Mouse (Mus musculus): ENCODE data around the gene C1qtnf4. TPM values are rescaled to one million over a fixed set of nuclear protein-coding genes. Genes with fewer than 3 reads are reported as not detected.
A peak's percentile ranks its signal among the peaks of the same experiment; 100 is the strongest.

Gene C1qtnf4
- polyA plus RNA-seq (2015; fragmentation: Nextera tagmentation; extraction: Ambion mirVana): 5.3 and 5.7 TPM in 2 replicates

DNA sequence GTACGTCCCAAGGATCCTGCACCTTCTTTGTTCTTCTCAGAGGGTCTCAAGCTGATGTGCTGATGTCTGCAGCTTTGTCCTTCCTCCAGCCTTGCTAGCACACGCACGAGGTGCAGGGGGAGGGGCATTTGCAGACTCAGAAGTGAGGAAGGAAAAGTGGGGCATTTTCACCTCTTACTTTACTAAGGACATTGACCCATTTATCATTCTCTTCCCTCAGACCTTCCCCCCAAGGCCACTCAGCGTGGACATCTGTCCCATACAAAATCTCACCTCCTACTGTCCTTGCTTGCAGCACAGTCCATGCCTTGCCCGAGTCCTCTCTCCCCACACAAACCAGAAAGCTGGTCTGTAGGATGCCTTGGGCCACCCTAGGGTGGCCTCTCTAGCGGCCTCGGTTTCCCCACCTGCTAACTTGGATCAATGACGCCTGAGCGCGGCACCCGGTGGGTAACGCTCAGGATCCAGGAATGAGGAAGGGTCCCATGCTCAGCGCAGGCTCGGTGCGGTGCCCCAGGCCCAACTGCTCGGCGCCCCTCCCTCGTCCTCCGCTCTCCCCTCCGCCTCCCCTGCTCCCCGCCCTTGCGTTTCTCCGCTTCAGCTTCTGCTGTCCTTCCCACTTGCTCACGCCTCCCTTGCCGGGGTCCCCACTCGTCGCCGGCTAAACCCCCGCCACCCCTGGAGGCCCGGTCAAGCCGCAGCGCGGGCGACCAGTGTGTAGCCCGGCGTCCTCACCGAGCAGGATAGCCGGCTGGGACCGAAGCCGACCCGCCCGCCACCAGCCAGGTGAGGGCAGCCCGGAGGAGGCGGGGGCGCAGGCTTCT, at the start of gene C1qtnf4:
C1qtnf4 (plus strand) TSS at position 643 of the 824 bp plus-strand sequence.
- Histone ChIP-seq H3K4me1 (ENCODE audit: control insufficient read depth, insufficient read depth, low read length) (peaks cover 15% of the 10 kb centered on the region), H3K36me3 (ENCODE audit: control insufficient read depth, insufficient read depth, low read length) (no peaks in the 10 kb centered on the region), H3K4me2 (ENCODE audit: low read depth, low read length) (peak within 1 kb of the TSS; percentile 99), H3K4me3 (replicated peaks; ENCODE audit: low read length) (peak within 1 kb of the TSS; percentile 56), H3K9me3 (replicated peaks; ENCODE audit: control insufficient read depth, low read length) (no peaks in the 10 kb centered on the region), H3K27me3 (ENCODE audit: control insufficient read depth, insufficient read depth, low read length) (peaks cover 37% of the 10 kb centered on the region), H3K9ac (ENCODE audit: low read length) (peak within 1 kb of the TSS; percentile 75), H3K27ac (ENCODE audit: low read length) (no peak within 1 kb of the TSS)
- ATAC-seq (ENCODE audit: insufficient read depth, low FRiP score): peak; percentile 29; the same call in 1 of the 2 replicates
- 2% methylated on average over 45 of the region's 45 CpGs for WGBS

- no peak for ATAC-seq (ENCODE audit: insufficient read depth, low FRiP score)
- no peaks in the 10 kb centered on the region for H3K4me1 ChIP-seq (ENCODE audit: control insufficient read depth, insufficient read depth, low read length)
- no peak overlapping the region for H3K9ac ChIP-seq (ENCODE audit: low read length)
- WGBS: 84% methylated on average over 2 of the region's 2 CpGs
- H3K27ac ChIP-seq (ENCODE audit: low read length): no peak overlapping the region
- no peak overlapping the region for H3K4me3 ChIP-seq (replicated peaks; ENCODE audit: low read length)
- no peak overlapping the region for H3K4me2 ChIP-seq (ENCODE audit: low read depth, low read length)
- no peaks in the 10 kb centered on the region for H3K27me3 ChIP-seq (ENCODE audit: control insufficient read depth, insufficient read depth, low read length)
- no peaks in the 10 kb centered on the region for H3K36me3 ChIP-seq (ENCODE audit: control insufficient read depth, insufficient read depth, low read length)
- H3K9me3 ChIP-seq (replicated peaks; ENCODE audit: control insufficient read depth, low read length): no peaks in the 10 kb centered on the region
Measured at GRCm38 (mm10) chr2:90838621-90839020, 47.0 kb upstream of the C1qtnf4 start.

GRCm38 (mm10) chr2:90843666-90844065, 42.0 kb upstream of the C1qtnf4 start:
- Histone ChIP-seq H3K4me1 (ENCODE audit: control insufficient read depth, insufficient read depth, low read length) (peaks cover 13% of the 10 kb centered on the region; the same call in 1 of the 2 replicates), H3K9ac (ENCODE audit: low read length) (no peak overlapping the region), H3K36me3 (ENCODE audit: control insufficient read depth, insufficient read depth, low read length) (no peaks in the 10 kb centered on the region), H3K4me2 (ENCODE audit: low read depth, low read length) (no peak overlapping the region), H3K27ac (ENCODE audit: low read length) (no peak overlapping the region), H3K4me3 (replicated peaks; ENCODE audit: low read length) (no peak overlapping the region), H3K9me3 (replicated peaks; ENCODE audit: control insufficient read depth, low read length) (no peaks in the 10 kb centered on the region), H3K27me3 (ENCODE audit: control insufficient read depth, insufficient read depth, low read length) (no peaks in the 10 kb centered on the region)
- 76% methylated on average over 1 of the region's 1 CpGs for WGBS
- no peak for ATAC-seq (ENCODE audit: insufficient read depth, low FRiP score)

DNA sequence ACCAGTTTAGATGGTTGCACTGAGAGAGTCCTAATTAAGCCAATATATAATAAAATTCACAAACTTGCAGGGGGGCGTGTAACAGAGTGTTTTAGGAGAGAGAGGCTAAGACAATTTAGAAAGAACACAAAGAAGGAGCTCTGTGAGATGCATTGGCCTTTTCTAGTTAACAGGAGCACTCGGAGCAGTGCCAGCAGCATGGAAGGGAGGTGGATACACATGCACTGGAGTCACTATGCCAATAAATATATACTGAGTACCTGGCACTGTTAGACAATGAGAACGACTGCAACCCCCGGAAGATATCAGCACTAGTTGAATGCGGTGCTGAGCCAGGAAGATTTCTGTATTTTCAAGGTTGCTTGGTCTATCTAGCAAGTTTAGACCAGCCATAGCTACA, 41.4 kb upstream of the C1qtnf4 start:
- no peaks in the 10 kb centered on the region for H3K36me3 ChIP-seq (ENCODE audit: control insufficient read depth, insufficient read depth, low read length)
- no peak overlapping the region for H3K4me3 ChIP-seq (replicated peaks; ENCODE audit: low read length)
- 78% methylated on average over 5 of the region's 5 CpGs for WGBS
- H3K9ac ChIP-seq (ENCODE audit: low read length): no peak overlapping the region
- H3K27ac ChIP-seq (ENCODE audit: low read length): no peak overlapping the region
- H3K4me2 ChIP-seq (ENCODE audit: low read depth, low read length): no peak overlapping the region
- no peak for ATAC-seq (ENCODE audit: insufficient read depth, low FRiP score)
- no peaks in the 10 kb centered on the region for H3K9me3 ChIP-seq (replicated peaks; ENCODE audit: control insufficient read depth, low read length)
- peaks cover 15% of the 10 kb centered on the region; the same call in 1 of the 2 replicates for H3K4me1 ChIP-seq (ENCODE audit: control insufficient read depth, insufficient read depth, low read length)
- no peaks in the 10 kb centered on the region for H3K27me3 ChIP-seq (ENCODE audit: control insufficient read depth, insufficient read depth, low read length)

- H3K27me3 ChIP-seq (ENCODE audit: control insufficient read depth, insufficient read depth, low read length): no peaks in the 10 kb centered on the region
- H3K36me3 ChIP-seq (ENCODE audit: control insufficient read depth, insufficient read depth, low read length): 0 out of 2 replicates have a peak, but pooled peaks cover 2% of the 10 kb centered on the region
- peaks cover 16% of the 10 kb centered on the region; the same call in 1 of the 2 replicates for H3K4me1 ChIP-seq (ENCODE audit: control insufficient read depth, insufficient read depth, low read length)
- H3K4me3 ChIP-seq (replicated peaks; ENCODE audit: low read length): no peak overlapping the region
- H3K9me3 ChIP-seq (replicated peaks; ENCODE audit: control insufficient read depth, low read length): no peaks in the 10 kb centered on the region
- WGBS: 56% methylated on average over 5 of the region's 5 CpGs
- H3K4me2 ChIP-seq (ENCODE audit: low read depth, low read length): no peak overlapping the region
- ATAC-seq (ENCODE audit: insufficient read depth, low FRiP score): no peak
- no peak overlapping the region for H3K9ac ChIP-seq (ENCODE audit: low read length)
- no peak overlapping the region for H3K27ac ChIP-seq (ENCODE audit: low read length)
Measured at GRCm38 (mm10) chr2:90845234-90845633, 40.4 kb upstream of the C1qtnf4 start.

GRCm38 (mm10) chr2:90846171-90846570, 39.5 kb upstream of the C1qtnf4 start:
- H3K9ac ChIP-seq (ENCODE audit: low read length): peak overlapping the region; percentile 80
- 51% methylated on average over 6 of the region's 6 CpGs for WGBS

GRCm38 (mm10) chr2:90846597-90846954, 39.1 kb upstream of the C1qtnf4 start:
- peak; percentile 14; the same call in 1 of the 2 replicates for ATAC-seq (ENCODE audit: insufficient read depth, low FRiP score)

More at GRCm38 (mm10) chr2:90846171-90846570, 39.5 kb upstream of the C1qtnf4 start:
- Histone ChIP-seq H3K27ac (ENCODE audit: low read length) (peak overlapping the region; percentile 79), H3K9me3 (replicated peaks; ENCODE audit: control insufficient read depth, low read length) (no peaks in the 10 kb centered on the region), H3K4me3 (replicated peaks; ENCODE audit: low read length) (peak overlapping the region; percentile 92), H3K4me2 (ENCODE audit: low read depth, low read length) (peak overlapping the region; percentile 88), H3K27me3 (ENCODE audit: control insufficient read depth, insufficient read depth, low read length) (no peaks in the 10 kb centered on the region), H3K36me3 (ENCODE audit: control insufficient read depth, insufficient read depth, low read length) (peaks cover 9% of the 10 kb centered on the region), H3K4me1 (ENCODE audit: control insufficient read depth, insufficient read depth, low read length) (peaks cover 16% of the 10 kb centered on the region; the same call in 1 of the 2 replicates)
- no peak for ATAC-seq (ENCODE audit: insufficient read depth, low FRiP score)

DNA sequence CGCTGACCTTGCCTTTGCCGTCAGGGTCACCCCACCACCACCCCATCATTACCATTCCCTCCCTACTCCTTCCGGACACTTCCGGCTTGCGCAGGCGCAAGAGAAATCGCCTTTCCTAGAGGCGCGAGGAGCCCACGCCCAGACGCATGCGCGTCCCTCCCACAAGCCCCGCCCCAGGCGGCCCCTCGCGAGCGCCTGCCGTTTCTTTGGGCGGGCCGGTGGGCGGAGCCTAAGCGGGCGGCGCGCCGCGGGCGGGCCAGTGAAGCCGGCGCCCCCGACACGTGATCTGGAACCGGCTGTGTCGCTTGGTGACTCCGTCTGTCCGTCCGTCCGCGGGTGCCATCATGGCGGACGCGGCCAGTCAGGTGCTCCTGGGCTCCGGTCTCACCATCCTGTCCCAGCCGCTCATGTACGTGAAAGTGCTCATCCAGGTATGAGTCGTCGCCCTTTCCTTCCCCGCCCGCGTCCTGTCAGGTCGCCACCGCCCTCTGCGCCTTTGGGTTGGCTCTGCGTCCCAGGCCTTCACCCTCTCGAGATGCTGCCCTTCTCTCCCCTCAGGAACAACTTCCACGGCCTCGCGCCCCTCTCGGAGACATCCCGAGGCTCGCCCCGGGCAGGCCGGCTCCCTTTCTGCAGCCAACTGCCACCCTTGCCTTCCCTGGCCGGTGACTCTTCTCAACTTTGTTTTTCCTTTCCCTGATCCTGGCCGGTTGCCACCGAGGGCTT, 38.5 kb upstream of the C1qtnf4 start, which contains the start of gene Mtch2:
Mtch2 (plus strand) TSS at position 201 of the 726 bp plus-strand sequence.
- Histone ChIP-seq H3K27ac (ENCODE audit: low read length) (peak within 1 kb of the TSS; percentile 84), H3K4me2 (ENCODE audit: low read depth, low read length) (peak within 1 kb of the TSS; percentile 88), H3K4me3 (replicated peaks; ENCODE audit: low read length) (peak within 1 kb of the TSS; percentile 92), H3K9ac (ENCODE audit: low read length) (peak within 1 kb of the TSS; percentile 90), H3K4me1 (ENCODE audit: control insufficient read depth, insufficient read depth, low read length) (peaks cover 16% of the 10 kb centered on the region; the same call in 1 of the 2 replicates), H3K27me3 (ENCODE audit: control insufficient read depth, insufficient read depth, low read length) (no peaks in the 10 kb centered on the region), H3K36me3 (ENCODE audit: control insufficient read depth, insufficient read depth, low read length) (peaks cover 9% of the 10 kb centered on the region), H3K9me3 (replicated peaks; ENCODE audit: control insufficient read depth, low read length) (no peaks in the 10 kb centered on the region)
- peak; percentile 98 for ATAC-seq (ENCODE audit: insufficient read depth, low FRiP score)
- under 1% methylated on average over 67 of the region's 67 CpGs for WGBS

More at GRCm38 (mm10) chr2:90846597-90846954, 39.1 kb upstream of the C1qtnf4 start:
- Histone ChIP-seq H3K36me3 (ENCODE audit: control insufficient read depth, insufficient read depth, low read length) (peaks cover 9% of the 10 kb centered on the region), H3K27me3 (ENCODE audit: control insufficient read depth, insufficient read depth, low read length) (no peaks in the 10 kb centered on the region), H3K9ac (ENCODE audit: low read length) (peak overlapping the region; percentile 80), H3K4me1 (ENCODE audit: control insufficient read depth, insufficient read depth, low read length) (peaks cover 16% of the 10 kb centered on the region; the same call in 1 of the 2 replicates), H3K9me3 (replicated peaks; ENCODE audit: control insufficient read depth, low read length) (no peaks in the 10 kb centered on the region), H3K4me3 (replicated peaks; ENCODE audit: low read length) (peak overlapping the region; percentile 92), H3K4me2 (ENCODE audit: low read depth, low read length) (peak overlapping the region; percentile 88), H3K27ac (ENCODE audit: low read length) (peak overlapping the region; percentile 79)
- WGBS: under 1% methylated on average over 8 of the region's 8 CpGs

All from stomach, embryonic 16.5 days (tissue).